Mouse (Mus musculus): Measurements from ENCODE around the gene Scamp3. TPM values are rescaled to one million over a fixed set of nuclear protein-coding genes. Genes with fewer than 3 reads are reported as not detected.
A peak's percentile ranks its signal among the peaks of the same experiment; 100 is the strongest.

Scamp3 gene
- polyA plus RNA-seq, 1 experiment = 76.5 TPM

GRCm38 (mm10) chr3:89221167-89221566, 43.9 kb downstream of the Scamp3 start:
- Histone ChIP-seq H3K4me1 (ENCODE audit: control insufficient read depth, insufficient read depth, low read length) (no peaks in the 10 kb centered on the region), H3K27ac (ENCODE audit: insufficient read depth, low read depth, low read length) (no peak overlapping the region), H3K4me3 (ENCODE audit: insufficient read depth, low read length) (no peak overlapping the region)
- no peak for TF ChIP-seq POLR2A (IDR thresholded peaks at IDR 0.05; ENCODE audit: borderline replicate concordance, low read depth, low read length)

GRCm38 (mm10) chr3:89224796-89225195, 47.5 kb downstream of the Scamp3 start:
- Histone ChIP-seq H3K27ac (ENCODE audit: insufficient read depth, low read depth, low read length) (no peak overlapping the region), H3K4me3 (ENCODE audit: insufficient read depth, low read length) (no peak overlapping the region), H3K4me1 (ENCODE audit: control insufficient read depth, insufficient read depth, low read length) (peaks cover 5% of the 10 kb centered on the region; the same call in 1 of the 2 replicates)
- no peak for TF ChIP-seq POLR2A (IDR thresholded peaks at IDR 0.05; ENCODE audit: borderline replicate concordance, low read depth, low read length)
- TF ChIP-seq CTCF (IDR thresholded peaks at IDR 0.05; ENCODE audit: low read depth, low read length) = no peak

- Histone ChIP-seq H3K4me3 (ENCODE audit: insufficient read depth, low read length) (no peak overlapping the region), H3K4me1 (ENCODE audit: control insufficient read depth, insufficient read depth, low read length) (peaks cover 5% of the 10 kb centered on the region; the same call in 1 of the 2 replicates), H3K27ac (ENCODE audit: insufficient read depth, low read depth, low read length) (no peak overlapping the region)
- TF ChIP-seq POLR2A (IDR thresholded peaks at IDR 0.05; ENCODE audit: borderline replicate concordance, low read depth, low read length) = no peak
These were observed 48.1 kb downstream of the Scamp3 start for GRCm38 (mm10) chr3:89225321-89225815.

GRCm38 (mm10) chr3:89225918-89226317, 48.6 kb downstream of the Scamp3 start:
- no peak for TF ChIP-seq POLR2A (IDR thresholded peaks at IDR 0.05; ENCODE audit: borderline replicate concordance, low read depth, low read length)
- no peak for TF ChIP-seq CTCF (IDR thresholded peaks at IDR 0.05; ENCODE audit: low read depth, low read length)
- H3K4me1 ChIP-seq (ENCODE audit: control insufficient read depth, insufficient read depth, low read length) = peaks cover 5% of the 10 kb centered on the region; the same call in 1 of the 2 replicates
- H3K4me3 ChIP-seq (ENCODE audit: insufficient read depth, low read length) = no peak overlapping the region
- no peak overlapping the region for H3K27ac ChIP-seq (ENCODE audit: insufficient read depth, low read depth, low read length)

GRCm38 (mm10) chr3:89226361-89226760, 49.1 kb downstream of the Scamp3 start:
- no peak overlapping the region for H3K4me3 ChIP-seq (ENCODE audit: insufficient read depth, low read length)
- TF ChIP-seq POLR2A (IDR thresholded peaks at IDR 0.05; ENCODE audit: borderline replicate concordance, low read depth, low read length) (no peak), CTCF (IDR thresholded peaks at IDR 0.05; ENCODE audit: low read depth, low read length) (no peak)
- H3K27ac ChIP-seq (ENCODE audit: insufficient read depth, low read depth, low read length) = no peak overlapping the region
- peaks cover 7% of the 10 kb centered on the region; the same call in 1 of the 2 replicates for H3K4me1 ChIP-seq (ENCODE audit: control insufficient read depth, insufficient read depth, low read length)

- no peak for TF ChIP-seq CTCF (IDR thresholded peaks at IDR 0.05; ENCODE audit: low read depth, low read length)
- TF ChIP-seq POLR2A (IDR thresholded peaks at IDR 0.05; ENCODE audit: borderline replicate concordance, low read depth, low read length) = no peak
- peaks cover 7% of the 10 kb centered on the region; the same call in 1 of the 2 replicates for H3K4me1 ChIP-seq (ENCODE audit: control insufficient read depth, insufficient read depth, low read length)
- no peak within 1 kb of the TSS for H3K27ac ChIP-seq (ENCODE audit: insufficient read depth, low read depth, low read length)
- H3K4me3 ChIP-seq (ENCODE audit: insufficient read depth, low read length) = peak within 1 kb of the TSS; percentile 64
These were observed 49.6 kb downstream of the Scamp3 start, which contains the start of gene Mtx1 for GRCm38 (mm10) chr3:89226900-89227299. Gene Mtx1, minus strand, starts transcription at chr3:89227088.

GRCm38 (mm10) chr3:89227307-89228179, 50.3 kb downstream of the Scamp3 start:
- peaks cover 7% of the 10 kb centered on the region; the same call in 1 of the 2 replicates for H3K4me1 ChIP-seq (ENCODE audit: control insufficient read depth, insufficient read depth, low read length)

GRCm38 (mm10) chr3:89228180-89228549, 50.9 kb downstream of the Scamp3 start:
- Histone ChIP-seq H3K4me3 (ENCODE audit: insufficient read depth, low read length) (peak overlapping the region; percentile 64), H3K4me1 (ENCODE audit: control insufficient read depth, insufficient read depth, low read length) (peaks cover 12% of the 10 kb centered on the region), H3K27ac (ENCODE audit: insufficient read depth, low read depth, low read length) (no peak overlapping the region)
- TF ChIP-seq CTCF (IDR thresholded peaks at IDR 0.05; ENCODE audit: low read depth, low read length) (peak; percentile 96), POLR2A (IDR thresholded peaks at IDR 0.05; ENCODE audit: borderline replicate concordance, low read depth, low read length) (no peak)

More at GRCm38 (mm10) chr3:89227307-89228179, 50.3 kb downstream of the Scamp3 start:
- TF ChIP-seq CTCF (IDR thresholded peaks at IDR 0.05; ENCODE audit: low read depth, low read length) (no peak), POLR2A (IDR thresholded peaks at IDR 0.05; ENCODE audit: borderline replicate concordance, low read depth, low read length) (no peak)
- Histone ChIP-seq H3K27ac (ENCODE audit: insufficient read depth, low read depth, low read length) (no peak overlapping the region), H3K4me3 (ENCODE audit: insufficient read depth, low read length) (peak overlapping the region; percentile 64)

GRCm38 (mm10) chr3:89228836-89229235, 51.6 kb downstream of the Scamp3 start, which contains the start of gene Muc1:
Gene Muc1, plus strand, starts transcription at chr3:89229057.
- peaks cover 17% of the 10 kb centered on the region for H3K4me1 ChIP-seq (ENCODE audit: control insufficient read depth, insufficient read depth, low read length)
- peak within 1 kb of the TSS; percentile 64 for H3K4me3 ChIP-seq (ENCODE audit: insufficient read depth, low read length)
- TF ChIP-seq CTCF (IDR thresholded peaks at IDR 0.05; ENCODE audit: low read depth, low read length) = no peak
- no peak for TF ChIP-seq POLR2A (IDR thresholded peaks at IDR 0.05; ENCODE audit: borderline replicate concordance, low read depth, low read length)
- H3K27ac ChIP-seq (ENCODE audit: insufficient read depth, low read depth, low read length) = no peak within 1 kb of the TSS

- peaks cover 21% of the 10 kb centered on the region for H3K4me1 ChIP-seq (ENCODE audit: control insufficient read depth, insufficient read depth, low read length)
- TF ChIP-seq POLR2A (IDR thresholded peaks at IDR 0.05; ENCODE audit: borderline replicate concordance, low read depth, low read length) (no peak), CTCF (IDR thresholded peaks at IDR 0.05; ENCODE audit: low read depth, low read length) (no peak)
- H3K27ac ChIP-seq (ENCODE audit: insufficient read depth, low read depth, low read length) = no peak overlapping the region
- H3K4me3 ChIP-seq (ENCODE audit: insufficient read depth, low read length) = no peak overlapping the region
These were observed 52.0 kb downstream of the Scamp3 start for GRCm38 (mm10) chr3:89229276-89229675.

Data from bone marrow macrophage, adult 2 months (primary cell).